Mouse (Mus musculus): ENCODE results near the gene Rcl1.

Rcl1 gene

GRCm38 (mm10) chr19:29146820-29147219 is 45.6 kb downstream of the Rcl1 start:
- ATAC-seq (ENCODE audit: insufficient number of reproducible peaks, low FRiP score, low TSS enrichment), result no peak

- no peak for ATAC-seq (ENCODE audit: insufficient number of reproducible peaks, low FRiP score, low TSS enrichment)
These were observed 48.4 kb downstream of the Rcl1 start for GRCm38 (mm10) chr19:29149583-29149982.

GRCm38 (mm10) chr19:29150038-29150437 is 48.9 kb downstream of the Rcl1 start:
- no peak for ATAC-seq (ENCODE audit: insufficient number of reproducible peaks, low FRiP score, low TSS enrichment)

- ATAC-seq (ENCODE audit: insufficient number of reproducible peaks, low FRiP score, low TSS enrichment), result no peak
These were observed 50.3 kb downstream of the Rcl1 start for GRCm38 (mm10) chr19:29151443-29151842.

- ATAC-seq (ENCODE audit: insufficient number of reproducible peaks, low FRiP score, low TSS enrichment), result no peak
These were observed 54.4 kb downstream of the Rcl1 start for GRCm38 (mm10) chr19:29155552-29155951.

- ATAC-seq (ENCODE audit: insufficient number of reproducible peaks, low FRiP score, low TSS enrichment), result no peak
These were observed 55.2 kb downstream of the Rcl1 start for GRCm38 (mm10) chr19:29156417-29156816.

GRCm38 (mm10) chr19:29157678-29158466 is 56.7 kb downstream of the Rcl1 start:
- no peak for ATAC-seq (ENCODE audit: insufficient number of reproducible peaks, low FRiP score, low TSS enrichment)

- no peak for ATAC-seq (ENCODE audit: insufficient number of reproducible peaks, low FRiP score, low TSS enrichment)
These were observed 57.3 kb downstream of the Rcl1 start for GRCm38 (mm10) chr19:29158486-29158885.

GRCm38 (mm10) chr19:29163817-29164527 is 62.8 kb downstream of the Rcl1 start:
- no peak for ATAC-seq (ENCODE audit: insufficient number of reproducible peaks, low FRiP score, low TSS enrichment)

- no peak for ATAC-seq (ENCODE audit: insufficient number of reproducible peaks, low FRiP score, low TSS enrichment)
These were observed 63.5 kb downstream of the Rcl1 start for GRCm38 (mm10) chr19:29164528-29165166.

GRCm38 (mm10) chr19:29167938-29168337 is 66.8 kb downstream of the Rcl1 start:
- ATAC-seq (ENCODE audit: insufficient number of reproducible peaks, low FRiP score, low TSS enrichment), result no peak

- no peak for ATAC-seq (ENCODE audit: insufficient number of reproducible peaks, low FRiP score, low TSS enrichment)
These were observed 79.2 kb downstream of the Rcl1 start for GRCm38 (mm10) chr19:29180336-29180735.

- ATAC-seq (ENCODE audit: insufficient number of reproducible peaks, low FRiP score, low TSS enrichment), result no peak
These were observed 81.0 kb downstream of the Rcl1 start for GRCm38 (mm10) chr19:29182166-29182565.

GRCm38 (mm10) chr19:29185122-29185521 is 83.9 kb downstream of the Rcl1 start:
- ATAC-seq (ENCODE audit: insufficient number of reproducible peaks, low FRiP score, low TSS enrichment), result no peak

- no peak for ATAC-seq (ENCODE audit: insufficient number of reproducible peaks, low FRiP score, low TSS enrichment)
These were observed 84.5 kb downstream of the Rcl1 start for GRCm38 (mm10) chr19:29185552-29186232.

GRCm38 (mm10) chr19:29188879-29189278 is 87.7 kb downstream of the Rcl1 start:
- no peak for ATAC-seq (ENCODE audit: insufficient number of reproducible peaks, low FRiP score, low TSS enrichment)

All from cerebellum, adult (tissue).